Mouse (Mus musculus) brain, embryonic 14.5 days (tissue): ENCODE measurements around the gene 1500009L16Rik.

ENCODE experiments used
- CTCF ChIP-seq: fragments of 200-500 bp; IDR thresholded peaks from 2 replicates; pipeline ENCODE4 v1.5.1; 2012; ENCODE audit warnings: inconsistent platforms, mild to moderate bottlenecking, moderate library complexity, borderline replicate concordance; ENCODE audit not compliant: insufficient read depth, insufficient read length; ENCODE audit errors: extremely low read depth
- POLR2A ChIP-seq: fragments of 200-500 bp; IDR thresholded peaks from 2 replicates; pipeline ENCODE4 v1.6.1; 2012; ENCODE audit warnings: mild to moderate bottlenecking, inconsistent platforms, borderline replicate concordance; ENCODE audit not compliant: poor library complexity, insufficient read depth, insufficient read length, severe bottlenecking; ENCODE audit errors: extremely low read depth

DNA sequence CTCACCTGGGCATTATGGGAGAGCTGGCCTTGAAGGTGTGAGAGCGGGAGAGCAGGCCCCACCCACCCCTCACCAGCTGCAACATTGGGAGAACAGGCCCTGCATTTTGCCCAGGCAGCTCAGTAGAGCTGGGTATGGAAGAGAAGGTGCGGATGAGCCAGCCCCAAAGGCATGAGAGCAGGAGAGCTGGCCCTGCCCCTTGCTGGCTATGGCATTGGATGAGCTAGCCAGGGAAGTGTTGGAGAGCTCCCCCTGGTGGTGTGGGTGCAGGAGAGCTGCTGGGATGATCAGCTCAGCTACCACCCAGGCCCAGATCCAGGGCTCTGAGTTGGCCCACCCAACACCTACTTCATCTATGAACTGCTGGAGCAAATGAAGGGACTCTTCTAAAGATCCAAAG lies 34.5 kb upstream of the 1500009L16Rik start:
- no peak for TF ChIP-seq POLR2A
- no peak for TF ChIP-seq CTCF
